Mouse (Mus musculus) C2C12 (cell line): ENCODE measurements around the gene Naa16.
A peak's percentile ranks its signal among the peaks of the same experiment; 100 is the strongest.

Experiments used
- CEBPB ChIP-seq: IDR thresholded peaks from one replicate; pipeline ENCODE4 v1.6.1; 2011; ENCODE audit warnings: low read depth, mild to moderate bottlenecking, control low read depth, moderate library complexity
- CTCF ChIP-seq: IDR thresholded peaks from one replicate; pipeline ENCODE4 v1.5.1; 2011; ENCODE audit not compliant: control insufficient read depth, insufficient read depth, insufficient read length
- MYOG ChIP-seq: IDR thresholded peaks from one replicate; pipeline ENCODE4 v1.6.1; 2011; ENCODE audit not compliant: control insufficient read depth, insufficient read length; ENCODE audit errors: extremely low read depth
- USF1 ChIP-seq: IDR thresholded peaks from one replicate; pipeline ENCODE4 v1.6.1; 2011; ENCODE audit warnings: low read depth, mild to moderate bottlenecking, control low read depth, moderate library complexity

DNA sequence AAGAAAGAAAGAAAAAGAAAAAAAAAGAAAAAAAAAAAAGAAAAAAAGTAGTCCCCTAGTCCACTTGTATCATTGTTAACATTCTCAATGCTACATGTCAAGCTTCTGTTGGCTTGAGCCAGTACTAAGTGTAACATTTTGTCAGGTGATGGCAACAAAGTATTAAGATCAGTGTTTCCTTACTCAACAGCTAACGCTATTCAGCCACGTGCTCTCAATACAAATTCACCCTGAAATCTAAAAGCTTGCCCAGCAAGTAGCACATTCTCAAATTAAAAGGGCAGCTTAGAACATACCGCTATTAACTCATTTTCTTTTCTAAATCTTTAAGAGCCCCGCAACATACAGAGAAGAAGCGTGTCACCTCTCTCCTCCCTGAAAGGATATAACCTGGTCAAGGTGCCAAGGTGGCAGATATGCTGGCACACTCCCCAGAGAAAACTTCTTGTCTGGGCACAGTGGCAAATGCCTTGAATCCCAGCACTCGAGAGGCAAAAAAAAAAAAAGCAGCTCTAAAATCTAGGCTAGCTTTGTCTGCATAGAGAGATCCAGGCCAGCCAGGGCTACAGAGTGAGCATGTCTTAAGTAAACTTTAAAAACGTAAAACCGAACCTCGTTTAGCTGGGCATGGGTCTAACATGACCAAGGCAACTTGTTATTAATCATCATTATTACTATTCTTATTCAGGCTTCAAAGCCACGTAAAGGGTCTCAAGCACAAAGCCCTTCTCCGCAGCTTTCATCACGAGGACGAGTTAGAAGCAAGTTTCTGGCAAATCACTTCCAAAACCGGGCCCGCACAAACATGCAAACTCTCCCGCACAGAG is 927 bp downstream of the Naa16 start:
- TF ChIP-seq USF1: peak; percentile 34
- no peak for TF ChIP-seq CTCF
- no peak for TF ChIP-seq MYOG
- TF ChIP-seq CEBPB: no peak
